Mouse (Mus musculus): ENCODE results near the gene Psenen. TPM values are rescaled to one million over a fixed set of nuclear protein-coding genes. Genes with fewer than 3 reads are reported as not detected.

Gene Psenen
- total RNA-seq, 1 experiment, result 65.3 TPM

DNA sequence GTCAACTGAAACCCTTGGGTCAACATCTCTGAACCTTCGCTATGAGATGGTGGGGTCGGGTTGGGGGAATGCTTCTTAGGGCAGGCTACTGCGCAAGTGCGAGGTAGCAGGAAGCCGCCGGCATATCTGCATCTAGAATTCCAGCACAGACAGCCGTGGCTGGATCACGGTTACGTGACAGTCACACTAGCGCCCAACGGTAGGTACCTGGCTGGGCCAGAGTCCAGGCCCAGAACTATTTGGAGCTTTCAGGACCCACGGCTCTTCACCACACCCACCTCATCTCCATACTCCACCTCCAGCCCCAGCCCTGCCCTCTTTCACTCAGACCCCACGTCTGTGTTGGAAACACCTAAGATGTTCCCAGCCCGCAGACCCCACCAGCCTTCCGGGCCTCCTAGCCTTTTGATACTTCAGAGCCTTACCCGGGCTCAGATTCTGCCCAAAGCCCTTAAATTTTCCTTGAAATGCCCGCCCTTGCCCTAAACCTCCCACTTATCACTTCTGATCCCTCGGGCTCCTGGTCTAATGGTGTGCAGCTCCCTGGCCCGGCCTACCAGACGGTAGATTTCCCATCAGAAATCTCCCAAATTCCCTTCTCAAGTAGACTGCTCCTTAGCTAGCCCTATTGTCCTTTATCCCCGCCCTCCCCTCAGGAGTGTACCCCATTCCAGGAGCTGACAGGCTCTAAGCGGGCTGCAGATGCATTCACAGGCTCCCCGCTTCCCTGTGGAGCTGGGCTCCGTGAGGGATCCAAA is 48.2 kb downstream of the Psenen start:
- peak overlapping the region; percentile 9; the same call in 1 of the 2 replicates for H3K9ac ChIP-seq (ENCODE audit: insufficient read depth, low read depth, low read length, poor library complexity, severe bottlenecking)
- peak; percentile 35 for DNase-seq (ENCODE audit: low read depth, low spot score)
- in situ Hi-C loops (cut with MboI; ENCODE audit: low sequenced_read_pairs in 2 of 2, unreplicated experiment in 2 of 2), result no loop called here
- H3K4me1 ChIP-seq (ENCODE audit: control insufficient read depth in 2 of 2, insufficient read depth in 2 of 2, low read length in 2 of 2, poor library complexity in 1 of 2), result peaks cover 2 to 4% of the 10 kb centered on the region in 2 experiments; a peak in 2 of 4 replicates
- H3K4me3 ChIP-seq (ENCODE audit: insufficient read depth in 1 of 2, low read depth in 1 of 2, low read length in 2 of 2, poor library complexity in 1 of 2, severe bottlenecking in 1 of 2), result peak overlapping the region; percentile 26 to 42; a peak in 3 of 4 replicates
- no peaks in the 10 kb centered on the region for H3K36me3 ChIP-seq (ENCODE audit: control insufficient read depth, insufficient read depth, low read length, poor library complexity, severe bottlenecking)
- no peak for TF ChIP-seq ZC3H11A (IDR thresholded peaks at IDR 0.05; ENCODE audit: borderline replicate concordance, low read depth, low read length)
- no peak overlapping the region for H3K27ac ChIP-seq (ENCODE audit: insufficient read depth, low read depth, low read length, poor library complexity, severe bottlenecking)
- H3K9me3 ChIP-seq (ENCODE audit: control insufficient read depth, insufficient read depth, low read depth, low read length), result no peaks in the 10 kb centered on the region

Other genes starting within 250 kb of the Psenen start
- 14.5 and 25.5 TPM in 2 replicates for gene Syne4, start 248.8 kb downstream of the Psenen start, total RNA-seq (2012; rRNA removed)
- 1.9 and 3.3 TPM in 2 replicates for gene E130208F15Rik, start 241.9 kb downstream of the Psenen start, total RNA-seq (2012; rRNA removed)
- gene Sdhaf1, start 239.7 kb downstream of the Psenen start, total RNA-seq (2012; rRNA removed), result 6.6 and 8.5 TPM in 2 replicates
- gene Lrfn3, start 200.9 kb downstream of the Psenen start, total RNA-seq (2012; rRNA removed), result 2.6 and 4.4 TPM in 2 replicates
- not detected in 2 replicates for gene Tyrobp, start 149.9 kb downstream of the Psenen start, total RNA-seq (2012; rRNA removed)
- not detected in 2 replicates for gene Hcst, start 143.8 kb downstream of the Psenen start, total RNA-seq (2012; rRNA removed)
- 4.2 and 8.2 TPM in 2 replicates for gene Nfkbid, start 141.9 kb downstream of the Psenen start, total RNA-seq (2012; rRNA removed)
- 36.9 and 63.7 TPM in 2 replicates for gene Aplp1, start 118.1 kb downstream of the Psenen start, total RNA-seq (2012; rRNA removed)
- 10.7 and 29.8 TPM in 2 replicates for gene Kirrel2, start 105.9 kb downstream of the Psenen start, total RNA-seq (2012; rRNA removed)
- 45.7 and 72.5 TPM in 2 replicates for gene Nphs1, start 105.3 kb downstream of the Psenen start, total RNA-seq (2012; rRNA removed)
- gene Prodh2, start 70.0 kb downstream of the Psenen start, total RNA-seq (2012; rRNA removed), result 0.80 and 0.90 TPM in 2 replicates
- 1.0 and 1.4 TPM in 2 replicates for gene Arhgap33, start 28.6 kb downstream of the Psenen start, total RNA-seq (2012; rRNA removed)
- gene Hspb6, start 11.4 kb downstream of the Psenen start, total RNA-seq (2012; rRNA removed), result 1.6 and 4.1 TPM in 2 replicates
- gene Proser3, start 11.3 kb downstream of the Psenen start, total RNA-seq (2012; rRNA removed), result 6.8 and 10.8 TPM in 2 replicates
- gene Lin37, start 3.8 kb downstream of the Psenen start, total RNA-seq (2012; rRNA removed), result 12.4 and 15.8 TPM in 2 replicates
- 56.9 and 65.8 TPM in 2 replicates for gene U2af1l4, start 326 bp downstream of the Psenen start, total RNA-seq (2012; rRNA removed)
- gene Gm49396, start 283 bp downstream of the Psenen start, total RNA-seq (2012; rRNA removed), result 4.1 and 6.8 TPM in 2 replicates
- gene Igflr1, start 1.8 kb upstream of the Psenen start, total RNA-seq (2012; rRNA removed), result 1.3 and 3.3 TPM in 2 replicates
- 73.7 and 98.6 TPM in 2 replicates for gene Kmt2b, start 25.1 kb upstream of the Psenen start, total RNA-seq (2012; rRNA removed)
- 20.8 and 24.6 TPM in 2 replicates for gene Zbtb32, start 35.3 kb upstream of the Psenen start, total RNA-seq (2012; rRNA removed)
- gene Upk1a, start 49.2 kb upstream of the Psenen start, total RNA-seq (2012; rRNA removed), result 1.8 and 2.5 TPM in 2 replicates
- 478 and 576 TPM in 2 replicates for gene Cox6b1, start 62.5 kb upstream of the Psenen start, total RNA-seq (2012; rRNA removed)
- gene Etv2, start 72.2 kb upstream of the Psenen start, total RNA-seq (2012; rRNA removed), result 1.5 and 2.1 TPM in 2 replicates
- 66.5 and 86.0 TPM in 2 replicates for gene Rbm42, start 86.7 kb upstream of the Psenen start, total RNA-seq (2012; rRNA removed)
- 25.1 and 41.4 TPM in 2 replicates for gene Haus5, start 101.4 kb upstream of the Psenen start, total RNA-seq (2012; rRNA removed)
- gene Pmis2, start 108.0 kb upstream of the Psenen start, total RNA-seq (2012; rRNA removed), result 0.36 and 0.37 TPM in 2 replicates
- 1.1 and 2.4 TPM in 2 replicates for gene 2200002J24Rik, start 135.3 kb upstream of the Psenen start, total RNA-seq (2012; rRNA removed)
- gene Atp4a, start 148.6 kb upstream of the Psenen start, total RNA-seq (2012; rRNA removed), result 1.4 and 5.0 TPM in 2 replicates
- 137 and 155 TPM in 2 replicates for gene Tmem147, start 165.9 kb upstream of the Psenen start, total RNA-seq (2012; rRNA removed)
- not detected in 2 replicates for gene Gapdhs, start 180.1 kb upstream of the Psenen start, total RNA-seq (2012; rRNA removed)
- gene Sbsn, start 187.8 kb upstream of the Psenen start, total RNA-seq (2012; rRNA removed), result 9.8 and 20.8 TPM in 2 replicates
- gene Dmkn, start 200.1 kb upstream of the Psenen start, total RNA-seq (2012; rRNA removed), result 1.9 and 4.9 TPM in 2 replicates
- gene Krtdap, start 224.3 kb upstream of the Psenen start, total RNA-seq (2012; rRNA removed), result 3.2 and 4.9 TPM in 2 replicates

Measured in ES-E14 (cell line).